Mouse (Mus musculus): ENCODE measurements around the gene Heg1. TPM values are rescaled to one million over a fixed set of nuclear protein-coding genes. Genes with fewer than 3 reads are reported as not detected.

Heg1 gene
- total RNA-seq, 2 experiments from 2014 or later = 88.4 to 99.3 TPM

DNA sequence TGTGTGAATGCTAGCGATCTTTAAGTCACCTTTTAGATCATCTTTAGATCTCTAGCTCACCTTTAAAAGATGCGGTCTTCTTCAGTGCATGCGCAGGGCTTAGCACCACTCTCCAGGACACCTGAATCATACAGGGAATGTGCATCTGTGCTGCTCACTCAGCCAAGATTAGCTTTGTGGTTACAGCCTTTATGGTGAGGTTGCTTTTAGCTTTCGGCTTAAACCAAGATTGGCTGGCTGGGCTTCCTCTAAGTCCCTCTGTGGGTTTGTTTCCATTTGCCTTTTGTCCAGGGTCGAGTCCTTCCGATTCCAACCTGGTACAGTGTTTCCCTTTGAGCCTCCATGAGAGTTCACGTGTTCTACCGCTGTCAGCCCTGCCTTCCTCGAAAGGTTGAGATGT, 20.1 kb downstream of the Heg1 start:
- no peak for DNase-seq (ENCODE audit: low spot score in 2 of 2)

DNA sequence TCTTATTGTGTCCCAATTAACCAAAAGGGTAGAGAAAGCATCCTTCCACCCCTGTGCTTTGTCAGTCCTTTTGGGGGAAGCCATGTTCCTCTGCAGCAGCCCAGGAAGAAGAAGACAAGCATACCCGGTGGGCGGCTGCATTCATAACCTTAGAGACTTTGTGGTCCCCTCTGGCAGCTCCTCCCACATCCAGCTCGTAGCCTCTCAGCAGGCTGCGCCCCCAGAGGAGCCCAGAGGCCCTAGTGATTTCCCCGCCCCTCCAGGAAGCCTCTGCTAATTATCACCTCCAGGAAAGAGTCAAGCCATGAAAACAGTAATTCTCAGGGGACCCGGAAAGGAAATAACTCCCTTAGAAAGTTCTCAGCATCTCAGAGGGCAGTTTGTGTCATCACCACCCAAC, 21.1 kb downstream of the Heg1 start:
- no peak for DNase-seq (ENCODE audit: low spot score in 2 of 2)

DNA sequence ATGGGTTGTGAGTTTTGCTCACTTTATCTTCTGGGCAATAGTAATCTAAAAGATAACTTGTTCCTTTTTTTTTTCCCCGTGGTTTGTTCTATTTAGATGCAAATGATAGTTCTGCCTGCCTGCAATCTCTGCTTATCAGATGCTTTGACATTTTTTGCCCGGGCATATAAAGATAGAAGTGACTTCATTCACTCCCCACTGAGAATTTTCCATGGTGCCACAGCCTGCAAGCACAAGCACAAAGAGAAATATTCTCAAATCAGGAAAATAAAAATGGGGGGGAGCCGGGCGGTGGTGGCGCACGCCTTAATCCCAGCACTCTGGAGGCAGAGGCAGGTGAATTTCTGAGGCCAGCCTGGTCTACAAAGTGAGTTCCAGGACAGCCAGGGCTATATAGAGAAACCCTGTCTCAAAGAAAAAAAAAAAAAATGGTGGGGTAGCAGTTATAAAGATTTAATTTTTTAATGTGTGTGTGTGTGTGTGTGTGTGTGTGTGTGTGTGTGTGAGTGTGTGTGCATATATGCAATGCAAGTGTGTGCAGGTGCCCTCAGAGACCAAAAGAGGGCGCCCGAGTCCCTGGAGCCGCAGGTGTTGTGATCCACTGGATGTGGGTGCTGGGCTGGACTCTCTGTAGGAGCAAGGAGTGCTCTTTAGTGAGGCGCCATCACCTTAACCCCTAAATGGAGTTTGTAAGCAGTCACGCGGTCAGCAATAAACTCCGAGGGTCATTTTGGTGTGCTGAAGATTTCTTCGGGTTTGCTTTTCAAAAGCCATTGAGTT, 22.1 kb downstream of the Heg1 start:
- DNase-seq (ENCODE audit: low spot score in 2 of 2) = no peak

DNA sequence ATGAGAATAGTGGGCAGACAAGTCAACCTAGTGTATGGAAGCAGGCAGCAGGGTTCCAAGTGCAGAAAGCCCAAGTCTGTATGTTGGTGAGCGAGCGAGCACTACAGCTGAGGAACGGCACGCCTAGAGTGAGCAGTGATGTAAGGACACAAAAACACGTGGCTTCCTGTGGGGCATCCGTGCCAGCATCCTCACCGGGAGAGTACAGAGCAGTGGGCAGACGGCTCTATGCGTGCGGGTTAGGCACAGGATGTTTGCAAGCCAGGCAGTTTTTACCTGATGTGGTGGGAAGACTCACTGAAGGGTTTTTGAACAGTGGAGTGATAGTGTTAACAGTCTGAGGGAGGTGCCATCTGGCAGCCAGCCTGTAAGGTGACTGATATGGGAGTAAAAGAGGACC, 23.9 kb downstream of the Heg1 start:
- no peak for DNase-seq (ENCODE audit: low spot score in 2 of 2)

DNA sequence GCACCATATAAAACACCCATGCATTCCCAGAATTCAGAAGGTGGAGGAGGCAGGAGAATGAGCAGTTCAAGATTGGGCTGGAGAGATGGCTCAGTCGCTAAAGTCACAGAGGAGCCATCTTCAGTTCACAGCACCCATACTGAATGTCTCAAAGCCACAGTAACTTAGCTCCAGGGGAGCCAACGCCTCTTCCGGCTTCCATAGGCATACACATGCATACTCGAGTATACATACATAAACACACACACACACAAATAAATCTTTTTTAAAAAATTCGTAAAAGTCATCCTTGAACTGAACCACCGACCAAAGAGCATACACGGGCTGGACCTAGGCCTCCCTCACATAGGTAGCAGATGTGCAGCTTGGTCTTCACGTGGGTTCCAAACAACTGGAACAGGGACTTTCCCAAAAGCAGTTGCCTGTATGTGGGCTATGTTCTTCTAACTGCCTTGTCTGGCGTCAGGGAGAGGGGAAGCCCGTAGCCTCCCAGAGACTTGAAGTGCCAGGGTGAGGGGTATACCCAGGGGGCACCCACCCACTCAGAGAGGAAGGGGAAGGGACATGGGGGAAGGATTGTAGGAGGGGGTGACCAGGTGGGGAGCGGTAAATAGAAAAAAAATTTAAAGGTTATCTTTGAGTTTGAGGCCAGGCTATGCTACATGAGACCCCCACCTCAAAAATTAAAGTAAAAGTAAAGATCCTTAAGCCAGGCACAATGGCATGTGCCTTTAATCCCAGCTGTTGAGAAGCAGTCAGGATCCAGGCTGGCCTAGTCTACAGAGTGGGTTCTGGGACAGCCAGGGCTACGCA, 24.6 kb downstream of the Heg1 start:
- DNase-seq (ENCODE audit: low spot score in 2 of 2) = no peak

DNA sequence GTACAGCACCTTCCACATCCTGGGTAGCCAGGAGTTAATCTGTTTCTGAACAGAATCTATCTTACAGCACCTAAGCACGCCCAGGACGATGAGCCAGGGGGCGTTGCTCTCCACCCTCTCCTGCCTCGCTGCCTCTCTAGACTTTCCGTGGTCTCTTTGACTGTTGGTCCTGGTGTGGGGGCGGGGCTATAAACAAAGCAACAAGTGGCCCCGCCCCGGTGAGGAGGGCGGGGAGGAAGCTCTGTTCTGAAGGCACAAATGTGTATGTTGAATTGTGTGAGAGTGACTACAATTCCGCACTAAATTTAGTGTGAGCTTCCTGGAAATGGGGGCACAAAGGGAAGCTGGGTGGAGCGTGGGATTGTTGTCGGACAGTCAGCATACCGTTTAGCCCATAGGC, 30.1 kb downstream of the Heg1 start:
- DNase-seq (ENCODE audit: low spot score in 2 of 2) = peak in 1 of 2 experiments; percentile 48

DNA sequence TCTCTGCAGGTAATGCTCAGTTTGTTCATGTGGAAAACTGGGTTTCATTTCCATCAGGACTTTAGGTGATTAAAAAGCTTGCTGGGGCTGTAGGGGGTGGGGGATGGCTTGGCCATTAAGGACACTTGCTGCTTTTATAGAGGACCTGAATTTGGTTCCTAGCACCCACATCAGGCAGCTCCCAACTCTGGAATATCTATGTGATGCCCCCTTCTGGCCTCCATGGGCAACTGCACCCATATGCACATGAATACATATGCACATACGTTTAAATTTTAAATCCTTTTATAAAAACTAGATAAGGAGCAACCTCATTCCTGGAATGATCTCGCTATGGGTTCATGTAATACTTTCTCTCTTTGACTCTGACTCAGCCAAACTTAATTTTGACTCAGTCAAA, 39.1 kb downstream of the Heg1 start:
- no peak for DNase-seq (ENCODE audit: low spot score in 2 of 2)

DNA sequence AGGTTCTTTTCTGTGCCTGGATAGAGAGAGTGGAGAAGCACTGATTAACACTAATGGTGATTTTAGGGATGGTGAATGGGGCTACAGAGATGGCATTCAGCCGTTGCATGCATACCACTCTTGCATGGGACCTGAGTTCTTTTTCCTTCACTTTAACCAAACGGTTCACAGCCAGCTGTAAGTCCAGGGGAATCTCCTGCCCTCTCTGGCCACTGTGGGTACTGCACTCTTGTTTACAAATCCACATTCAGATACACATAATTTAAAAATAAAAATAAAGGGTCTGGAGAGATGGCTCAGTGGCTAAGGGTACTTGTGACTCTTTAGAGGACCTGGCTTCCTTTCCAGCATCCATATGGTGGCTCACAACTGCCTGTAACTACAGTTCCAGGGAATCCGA, 39.8 kb downstream of the Heg1 start:
- no peak for DNase-seq (ENCODE audit: low spot score in 2 of 2)

DNA sequence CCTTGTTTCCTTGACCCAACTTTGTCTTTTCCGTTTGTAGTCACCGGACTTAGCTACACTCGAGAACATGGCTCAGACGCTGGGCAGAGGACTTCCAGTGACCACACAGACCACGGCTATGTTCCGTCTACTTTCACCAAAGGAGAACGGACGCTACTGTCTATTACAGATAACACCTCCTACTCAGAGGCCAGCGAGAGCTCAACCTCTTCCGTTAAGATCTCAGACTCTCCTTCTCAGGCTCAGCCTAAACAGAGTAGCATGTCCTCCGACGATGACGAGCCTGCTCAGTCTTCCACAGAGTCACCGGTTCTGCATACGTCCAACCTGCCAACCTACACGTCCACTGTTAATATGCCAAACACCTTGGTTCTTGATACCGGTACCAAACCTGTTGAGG, 42.1 kb downstream of the Heg1 start:
- DNase-seq (ENCODE audit: low spot score in 2 of 2) = no peak

DNA sequence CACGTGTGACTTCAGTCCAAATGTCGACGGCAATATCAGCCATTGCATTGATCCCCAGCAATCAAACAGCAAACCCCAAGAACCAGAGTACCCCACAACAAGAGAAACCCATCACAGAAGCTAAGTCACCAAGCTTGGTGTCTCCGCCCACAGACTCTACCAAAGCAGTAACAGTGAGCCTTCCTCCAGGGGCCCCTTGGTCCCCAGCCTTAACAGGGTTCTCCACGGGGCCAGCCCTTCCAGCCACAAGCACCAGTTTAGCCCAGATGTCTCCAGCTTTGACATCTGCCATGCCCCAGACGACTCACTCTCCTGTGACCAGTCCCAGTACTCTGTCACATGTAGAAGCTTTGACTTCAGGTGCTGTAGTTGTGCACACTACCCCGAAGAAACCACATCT, 42.7 kb downstream of the Heg1 start:
- no peak for DNase-seq (ENCODE audit: low spot score in 2 of 2)

DNA sequence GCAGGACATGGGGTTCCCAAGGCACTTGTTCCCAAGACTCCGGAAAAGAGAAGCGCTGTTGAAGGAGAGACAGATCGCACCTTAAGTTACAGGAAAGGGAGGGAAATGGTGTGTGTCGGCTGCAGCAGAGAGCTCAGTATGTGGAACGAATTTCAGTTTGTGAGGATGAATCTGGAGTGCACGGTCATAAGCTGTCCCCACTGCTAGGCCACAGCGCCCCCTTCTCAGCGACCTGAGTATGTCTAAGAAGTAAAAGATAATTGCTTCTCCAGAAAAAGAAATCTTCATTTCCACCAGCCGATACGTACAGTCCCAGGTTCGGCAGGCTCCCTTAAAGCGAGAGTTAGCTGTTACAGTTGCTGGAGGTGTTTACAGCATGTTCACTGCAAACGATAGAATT, 44.3 kb downstream of the Heg1 start:
- DNase-seq (ENCODE audit: low spot score in 2 of 2) = no peak

DNA sequence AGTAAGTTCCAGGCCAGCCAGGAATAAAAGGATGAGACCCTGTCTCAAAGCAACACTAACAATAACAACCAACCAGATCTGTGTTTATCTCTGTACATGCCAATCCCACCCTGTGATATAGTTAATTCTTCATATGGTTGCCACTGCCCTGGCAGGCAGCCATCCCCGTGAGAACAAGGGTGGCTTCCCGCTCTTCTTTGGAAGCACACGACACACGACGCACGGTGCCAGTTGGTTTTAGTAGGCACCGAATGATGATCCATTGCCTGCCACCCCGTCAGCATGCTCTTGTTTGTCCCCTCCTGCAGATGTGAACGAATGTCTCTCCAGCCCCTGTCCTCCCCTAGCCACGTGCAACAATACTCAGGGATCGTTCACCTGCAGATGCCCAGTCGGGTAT, 47.1 kb downstream of the Heg1 start:
- no peak for DNase-seq (ENCODE audit: low spot score in 2 of 2)

DNA sequence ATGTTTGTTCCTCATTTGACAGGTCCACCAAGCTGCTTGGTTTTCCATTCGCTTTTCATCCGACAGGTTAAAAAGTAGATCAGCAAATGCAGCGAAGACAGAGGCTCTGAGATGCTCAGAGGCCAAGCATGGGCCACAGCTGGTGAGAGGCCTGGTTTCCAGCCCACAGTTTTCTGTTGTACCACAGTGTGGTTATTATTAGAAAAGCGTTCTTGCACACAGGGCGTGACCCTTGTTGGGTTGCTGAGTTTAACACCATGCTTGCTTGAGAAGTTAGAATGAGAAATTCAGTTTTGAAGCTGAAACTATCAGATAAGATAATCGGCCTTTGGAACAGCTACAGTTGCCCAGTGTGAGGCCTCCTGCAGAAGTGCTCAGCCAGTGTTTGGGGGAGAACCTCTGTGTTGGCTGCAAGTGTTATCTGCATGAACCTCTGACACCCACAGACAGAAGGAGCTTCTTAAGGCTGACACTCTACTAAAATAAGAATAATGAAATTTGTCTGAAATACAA, 48.1 kb downstream of the Heg1 start:
- DNase-seq (ENCODE audit: low spot score in 2 of 2) = no peak

DNA sequence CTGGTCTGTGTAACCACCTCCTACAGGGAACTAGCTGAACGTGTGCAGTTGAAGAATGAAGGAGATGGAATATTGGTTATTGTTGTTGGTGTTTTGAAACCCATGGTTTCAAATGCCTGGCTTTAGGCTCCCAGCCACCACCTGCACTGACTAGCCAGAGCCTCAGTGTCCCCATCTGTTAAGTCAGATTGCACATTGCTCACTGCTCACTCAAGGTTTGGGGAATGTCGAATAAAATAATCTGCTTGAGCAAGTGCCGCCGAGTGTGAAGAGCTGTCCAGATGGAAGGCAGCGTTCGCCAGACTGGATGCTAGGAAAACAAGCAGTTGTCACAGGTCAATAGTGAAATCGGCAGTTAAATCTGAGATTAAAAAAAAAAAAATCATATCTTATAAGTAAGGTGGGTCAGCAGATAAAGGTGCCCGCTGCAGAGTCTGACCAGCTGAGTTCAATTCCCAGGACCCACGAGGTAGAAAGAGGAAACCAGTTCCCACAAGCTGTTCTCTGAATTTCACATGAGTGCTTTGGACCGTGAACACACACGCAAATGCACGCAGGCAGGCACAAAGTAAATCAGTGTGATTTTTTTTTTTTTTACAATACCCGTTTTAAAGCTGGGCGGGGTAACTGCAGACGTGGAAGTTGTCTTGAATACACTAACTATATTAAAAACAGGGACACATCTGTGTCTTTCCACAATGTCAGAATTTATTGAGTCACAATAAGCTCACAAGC, 48.8 kb downstream of the Heg1 start:
- no peak for DNase-seq (ENCODE audit: low spot score in 2 of 2)

DNA sequence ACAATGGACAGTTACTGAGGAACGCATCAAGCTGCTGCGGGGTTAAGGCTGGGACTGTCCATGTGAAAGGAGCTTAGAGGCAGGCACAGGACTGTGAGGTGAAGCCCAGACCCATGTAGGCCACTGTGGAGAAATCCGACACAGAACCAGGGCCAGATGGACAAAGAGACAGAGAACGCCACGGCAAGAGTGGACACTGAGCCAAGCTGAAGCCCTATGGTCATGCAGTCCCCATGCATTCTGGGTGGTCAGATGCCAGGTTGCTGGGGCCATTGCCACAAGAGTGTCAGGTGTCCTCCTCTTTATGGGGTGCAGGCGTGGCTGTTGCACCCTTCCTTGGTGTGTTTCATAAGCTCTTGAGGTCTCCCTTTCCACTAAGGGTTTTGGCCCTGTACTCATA, 49.7 kb downstream of the Heg1 start:
- no peak for DNase-seq (ENCODE audit: low spot score in 2 of 2)

DNA sequence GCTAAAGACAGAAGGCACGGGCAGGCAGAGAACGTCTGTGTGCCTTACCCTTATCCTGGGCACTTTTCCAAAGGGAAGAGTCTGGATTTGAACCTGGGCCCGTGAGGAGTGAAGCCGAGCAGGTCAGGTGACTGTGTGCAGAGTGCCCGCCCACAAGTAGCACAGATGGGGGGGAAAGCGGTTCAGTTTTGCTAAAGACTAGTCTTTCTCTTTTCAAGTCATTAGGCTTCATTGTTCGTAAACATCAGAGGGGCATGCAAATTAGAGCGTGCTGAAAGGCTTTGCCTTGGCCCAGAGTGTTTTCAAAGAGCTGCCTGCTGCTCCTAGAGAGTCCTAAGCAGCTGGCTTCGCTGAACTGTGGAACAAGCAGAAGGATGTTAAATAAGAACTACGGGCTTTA, 50.4 kb downstream of the Heg1 start:
- no peak for DNase-seq (ENCODE audit: low spot score in 2 of 2)

DNA sequence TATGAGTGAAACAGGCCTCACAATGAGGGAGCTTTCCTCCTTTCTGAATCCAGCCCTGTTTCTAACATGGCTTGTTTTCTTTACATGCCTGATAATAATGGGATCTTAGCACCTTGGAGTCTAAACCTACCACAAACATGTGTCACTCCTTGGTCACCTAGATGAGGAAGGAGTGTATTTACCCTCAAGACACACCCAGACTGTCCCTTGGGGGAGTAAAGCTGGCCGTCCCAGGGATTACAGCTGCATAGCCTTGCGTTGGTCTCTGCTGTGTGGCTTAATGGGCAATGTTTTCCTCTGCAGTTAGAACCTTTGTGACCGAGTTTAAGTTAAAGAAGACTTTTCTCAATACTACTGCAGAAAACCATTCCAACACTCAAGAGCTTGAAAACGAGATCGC, 51.1 kb downstream of the Heg1 start:
- DNase-seq (ENCODE audit: low spot score in 2 of 2) = no peak

DNA sequence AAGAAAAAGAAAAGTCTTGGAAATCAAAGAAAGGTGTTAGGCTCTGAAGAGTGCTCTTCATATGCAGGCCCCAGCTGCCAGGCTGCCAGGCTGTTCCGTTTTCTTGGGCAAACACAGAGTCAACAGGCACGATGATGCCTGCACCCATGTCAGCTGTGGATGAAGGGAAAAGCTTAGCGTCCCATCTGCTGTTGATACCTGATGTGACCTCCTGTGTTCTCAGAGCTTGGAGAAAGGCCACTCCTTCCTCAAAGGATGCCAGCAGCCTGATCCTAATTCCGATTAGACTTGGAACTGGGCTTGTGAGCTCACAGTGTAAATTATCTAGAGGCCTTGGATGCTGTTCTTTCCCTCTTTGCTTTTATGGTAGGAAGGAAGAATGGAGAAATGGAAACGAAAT, 51.6 kb downstream of the Heg1 start:
- DNase-seq (ENCODE audit: low spot score in 2 of 2) = no peak

DNA sequence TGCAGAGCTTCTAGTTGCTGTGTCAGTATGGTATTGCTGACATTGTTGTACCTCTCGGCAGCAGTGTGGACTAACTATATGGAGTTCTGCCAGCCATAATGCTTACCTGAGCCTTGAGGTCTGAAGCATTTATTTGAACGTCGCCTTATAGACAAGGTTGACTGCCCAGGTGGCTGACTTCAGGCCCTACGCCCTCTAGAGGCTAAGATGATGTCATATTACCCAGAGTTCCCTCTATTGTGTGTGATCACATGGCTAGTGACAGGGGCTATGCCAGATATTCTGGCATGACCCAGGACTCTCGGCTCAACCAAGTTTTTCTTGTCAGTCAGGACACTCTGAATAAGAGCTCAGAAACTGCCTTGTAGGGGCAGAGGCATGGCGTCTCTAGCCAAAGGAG, 52.6 kb downstream of the Heg1 start:
- no peak for DNase-seq (ENCODE audit: low spot score in 2 of 2)

DNA sequence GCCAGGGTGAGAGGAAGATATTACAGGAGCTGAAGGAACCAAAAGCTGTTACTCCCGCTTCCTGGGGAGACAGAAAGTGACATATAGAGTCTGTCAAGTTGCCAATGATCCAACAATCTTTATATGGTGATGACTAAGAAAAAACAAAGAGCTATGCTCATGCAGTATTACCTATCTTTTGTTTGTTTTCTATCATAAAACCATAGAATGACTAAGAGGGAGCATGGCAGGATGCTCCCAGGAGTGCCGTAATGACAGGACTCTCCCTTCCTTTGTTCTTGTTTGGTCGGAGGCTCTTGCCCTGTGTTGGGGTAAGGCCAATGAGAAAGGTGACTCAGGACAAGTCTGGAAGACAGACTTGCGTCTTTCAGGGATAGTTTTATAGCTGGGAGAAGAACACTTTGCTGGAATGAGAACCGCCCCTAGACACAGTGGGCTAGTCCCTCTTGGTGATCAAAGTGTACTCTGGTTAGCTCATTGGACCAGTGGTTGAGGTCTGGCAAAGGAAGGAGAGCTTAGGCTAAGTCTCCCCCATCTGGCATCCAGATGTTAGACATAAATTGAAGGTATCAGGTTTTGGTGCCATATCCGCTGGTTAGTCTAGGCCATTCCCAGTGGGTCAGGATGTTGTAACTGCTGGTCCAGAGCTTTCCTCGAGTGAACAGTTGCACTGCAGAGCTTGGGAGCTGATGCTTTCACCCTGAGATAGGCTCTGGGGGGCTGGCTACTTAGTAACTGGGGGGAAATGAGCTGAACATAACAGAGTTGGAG, 55.0 kb downstream of the Heg1 start:
- DNase-seq (ENCODE audit: low spot score in 2 of 2) = no peak

DNA sequence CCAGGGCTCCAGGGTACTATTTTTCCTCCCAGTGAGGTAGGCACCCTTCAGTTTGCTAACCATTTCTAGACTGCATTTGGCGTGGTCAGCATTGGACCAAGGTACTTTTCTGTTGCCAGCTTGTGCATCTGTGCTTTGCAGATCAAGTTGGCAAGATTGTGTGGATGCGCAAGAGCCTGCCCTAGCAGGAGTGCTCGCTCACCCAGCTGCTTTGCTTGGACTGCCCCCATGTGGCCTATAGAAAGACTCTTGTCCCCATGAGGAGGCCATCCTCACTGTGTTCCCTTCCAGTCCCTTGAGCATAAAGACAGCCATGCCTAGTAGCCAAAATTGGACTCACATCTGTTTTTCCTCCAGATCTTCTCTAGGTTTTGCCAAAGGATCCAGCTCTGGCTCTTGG, 55.6 kb downstream of the Heg1 start:
- DNase-seq (ENCODE audit: low spot score in 2 of 2) = peak in 1 of 2 experiments; percentile 41
